Mouse (Mus musculus) cerebellum, adult 2 months (tissue): ENCODE measurements at regions not wholly inside any gene's neighbourhood (a gene's known extent, or its start where the extent isn't known, plus 50 kb on each side); places are given as distances from the start of the nearest gene placed in this dataset.

Experiments
- CTCF ChIP-seq: fragments of 200-500 bp; IDR thresholded peaks from 2 replicates; pipeline ENCODE4 v1.5.1; 2011; ENCODE audit warnings: low read depth, mild to moderate bottlenecking, control low read depth, low read length, moderate library complexity, borderline replicate concordance; ENCODE audit not compliant: insufficient read depth
- POLR2A ChIP-seq: fragments of 200-500 bp; IDR thresholded peaks from 2 replicates; pipeline ENCODE4 v1.6.1; 2011; ENCODE audit warnings: low read length, control low read depth, borderline replicate concordance; ENCODE audit not compliant: insufficient read depth

GRCm38 (mm10) chr15:61165050-61165449, 242.2 kb upstream of the A1bg start:
- TF ChIP-seq CTCF, result no peak
- no peak for TF ChIP-seq POLR2A
